Mouse (Mus musculus) myocyte (in vitro differentiated cells): ENCODE measurements around the gene Gabrg3. TPM values are rescaled to one million over a fixed set of nuclear protein-coding genes. Genes with fewer than 3 reads are reported as not detected.

Experiments
- H3K27me3 ChIP-seq: one replicate; pipeline ENCODE4 v1.6.1; 2011; ENCODE audit not compliant: control insufficient read depth, insufficient read depth, insufficient read length
- H3K36me3 ChIP-seq: one replicate; pipeline ENCODE4 v1.6.1; 2011; ENCODE audit not compliant: control insufficient read depth, insufficient read depth
- H3K4me2 ChIP-seq: one replicate; pipeline ENCODE4 v1.6.1; 2011; ENCODE audit warnings: low read depth, control low read depth
- H3K4me3 ChIP-seq: one replicate; pipeline ENCODE4 v1.5.1; 2011; ENCODE audit warnings: mild to moderate bottlenecking, control low read depth, moderate library complexity
- H3K79me2 ChIP-seq: one replicate; pipeline ENCODE4 v1.6.1; 2011; ENCODE audit not compliant: control insufficient read depth, insufficient read depth
- H3ac ChIP-seq: one replicate; pipeline ENCODE4 v1.6.1; 2011; ENCODE audit not compliant: control insufficient read depth, insufficient read length
- CEBPB ChIP-seq: IDR thresholded peaks from 2 replicates; pipeline ENCODE4 v1.6.1; 2011; ENCODE audit warnings: mild to moderate bottlenecking, moderate library complexity; ENCODE audit not compliant: poor library complexity, insufficient read depth, severe bottlenecking
- E2F4 ChIP-seq: IDR thresholded peaks from one replicate; pipeline ENCODE4 v1.6.1; 2011; ENCODE audit warnings: mild to moderate bottlenecking, control low read depth, moderate library complexity; ENCODE audit not compliant: insufficient read depth
- MAX ChIP-seq: IDR thresholded peaks from one replicate; pipeline ENCODE4 v1.6.1; 2011; ENCODE audit warnings: low read depth, mild to moderate bottlenecking, control low read depth
- MYOD1 ChIP-seq, 3 experiments: IDR thresholded peaks; one replicate each; pipeline ENCODE4 v1.6.1; 2011; ENCODE audit warnings: control low read depth in 2 of 3, low read depth in 2 of 3, mild to moderate bottlenecking in 2 of 3, moderate library complexity in 1 of 3; ENCODE audit not compliant: insufficient read length in 2 of 3, control insufficient read depth in 1 of 3
- MYOG ChIP-seq, 3 experiments: IDR thresholded peaks; one replicate each; pipeline ENCODE4 v1.6.1; 2011; ENCODE audit warnings: control low read depth in 2 of 3, low read depth in 2 of 3, mild to moderate bottlenecking in 2 of 3; ENCODE audit not compliant: insufficient read length in 2 of 3, control insufficient read depth in 1 of 3, insufficient read depth in 1 of 3
- POLR2A ChIP-seq: IDR thresholded peaks from one replicate; pipeline ENCODE4 v1.6.1; 2011; ENCODE audit warnings: low read depth, mild to moderate bottlenecking, control low read depth, moderate library complexity; ENCODE audit not compliant: insufficient read length
- POLR2AphosphoS2 ChIP-seq: IDR thresholded peaks from one replicate; pipeline ENCODE4 v1.6.1; 2011; ENCODE audit warnings: low read depth, control low read depth; ENCODE audit not compliant: insufficient read length
- REST ChIP-seq: IDR thresholded peaks from one replicate; pipeline ENCODE4 v1.6.1; 2011; ENCODE audit warnings: mild to moderate bottlenecking, control low read depth, moderate library complexity; ENCODE audit not compliant: insufficient read depth, insufficient read length
- SRF ChIP-seq: IDR thresholded peaks from one replicate; pipeline ENCODE4 v1.6.1; 2011; ENCODE audit warnings: low read depth; ENCODE audit not compliant: control insufficient read depth, insufficient read length
- TCF12 ChIP-seq: IDR thresholded peaks from one replicate; pipeline ENCODE4 v1.6.1; 2011; ENCODE audit warnings: mild to moderate bottlenecking, control low read depth; ENCODE audit not compliant: poor library complexity, insufficient read depth, severe bottlenecking
- TCF3 ChIP-seq: IDR thresholded peaks from one replicate; pipeline ENCODE4 v1.6.1; 2011; ENCODE audit warnings: low read depth, control low read depth; ENCODE audit not compliant: insufficient read length
- USF1 ChIP-seq: IDR thresholded peaks from one replicate; pipeline ENCODE4 v1.6.1; 2011; ENCODE audit warnings: low read depth, mild to moderate bottlenecking, control low read depth, moderate library complexity
- polyA plus RNA-seq: library from polyadenylated mRNA; unstranded; fragments of >200 nt; fragmentation: generic; extraction: Trizol; gene quantifications from one replicate; pipeline ENCODE4 v1.2.1, GENCODE M21; 2012; ENCODE audit warnings: missing spikeins

The Gabrg3 gene
- polyA plus RNA-seq, 1 experiment = not detected

- Histone ChIP-seq H3ac (no peak overlapping the region), H3K4me2 (no peak overlapping the region), H3K36me3 (no peaks in the 10 kb centered on the region), H3K4me3 (no peak overlapping the region), H3K27me3 (no peaks in the 10 kb centered on the region), H3K79me2 (no peaks in the 10 kb centered on the region)
- TF ChIP-seq REST (no peak), SRF (no peak), TCF12 (no peak), MYOD1 (IDR thresholded peaks at IDR 0.05; ENCODE audit: control insufficient read depth in 1 of 3, insufficient read length in 2 of 3, low read depth in 2 of 3) (no peak), TCF3 (no peak), CEBPB (no peak), MAX (no peak), POLR2A (no peak), E2F4 (no peak), USF1 (no peak), POLR2AphosphoS2 (no peak), MYOG (IDR thresholded peaks at IDR 0.05; ENCODE audit: control insufficient read depth in 1 of 3, insufficient read depth in 1 of 3, insufficient read length in 2 of 3, low read depth in 2 of 3) (no peak)
Observed at GRCm38 (mm10) chr7:57150768-57151167, 236.2 kb downstream of the Gabrg3 start.

- H3K4me3 ChIP-seq = no peak overlapping the region
- no peak overlapping the region for H3ac ChIP-seq
- H3K36me3 ChIP-seq = no peaks in the 10 kb centered on the region
- H3K79me2 ChIP-seq = no peaks in the 10 kb centered on the region
- TF ChIP-seq POLR2AphosphoS2 = no peak
- no peak for TF ChIP-seq REST
- TF ChIP-seq TCF3 = no peak
- no peak for TF ChIP-seq MAX
- TF ChIP-seq MYOD1 (IDR thresholded peaks at IDR 0.05; ENCODE audit: control insufficient read depth in 1 of 3, insufficient read length in 2 of 3, low read depth in 2 of 3) = no peak
- TF ChIP-seq CEBPB = no peak
- TF ChIP-seq USF1 = no peak
- TF ChIP-seq MYOG (IDR thresholded peaks at IDR 0.05; ENCODE audit: control insufficient read depth in 1 of 3, insufficient read depth in 1 of 3, insufficient read length in 2 of 3, low read depth in 2 of 3) = no peak
- TF ChIP-seq POLR2A = no peak
- H3K4me2 ChIP-seq = no peak overlapping the region
- H3K27me3 ChIP-seq = no peaks in the 10 kb centered on the region
Observed at GRCm38 (mm10) chr7:57138072-57138704, 248.8 kb downstream of the Gabrg3 start.

GRCm38 (mm10) chr7:57133009-57133408, 254.0 kb downstream of the Gabrg3 start:
- Histone ChIP-seq H3K27me3 (no peaks in the 10 kb centered on the region), H3K4me2 (no peak overlapping the region), H3K36me3 (no peaks in the 10 kb centered on the region), H3ac (no peak overlapping the region), H3K4me3 (no peak overlapping the region), H3K79me2 (no peaks in the 10 kb centered on the region)
- TF ChIP-seq POLR2A (no peak), POLR2AphosphoS2 (no peak), E2F4 (no peak), USF1 (no peak), TCF12 (no peak)

GRCm38 (mm10) chr7:57132471-57132870, 254.5 kb downstream of the Gabrg3 start:
- no peak overlapping the region for H3ac ChIP-seq
- H3K4me3 ChIP-seq = no peak overlapping the region
- H3K4me2 ChIP-seq = no peak overlapping the region
- no peaks in the 10 kb centered on the region for H3K27me3 ChIP-seq
- no peaks in the 10 kb centered on the region for H3K36me3 ChIP-seq
- H3K79me2 ChIP-seq = no peaks in the 10 kb centered on the region
- TF ChIP-seq MAX = no peak
- TF ChIP-seq CEBPB = no peak
- TF ChIP-seq TCF3 = no peak
- no peak for TF ChIP-seq REST
- TF ChIP-seq MYOG (IDR thresholded peaks at IDR 0.05; ENCODE audit: control insufficient read depth in 1 of 3, insufficient read depth in 1 of 3, insufficient read length in 2 of 3, low read depth in 2 of 3) = no peak
- no peak for TF ChIP-seq POLR2A
- TF ChIP-seq TCF12 = no peak
- TF ChIP-seq MYOD1 (IDR thresholded peaks at IDR 0.05; ENCODE audit: control insufficient read depth in 1 of 3, insufficient read length in 2 of 3, low read depth in 2 of 3) = no peak
- TF ChIP-seq E2F4 = no peak
- TF ChIP-seq USF1 = no peak

- no peaks in the 10 kb centered on the region for H3K27me3 ChIP-seq
- no peak overlapping the region for H3K4me3 ChIP-seq
- no peak for TF ChIP-seq SRF
- no peaks in the 10 kb centered on the region for H3K36me3 ChIP-seq
- no peak overlapping the region for H3ac ChIP-seq
- no peak overlapping the region for H3K4me2 ChIP-seq
- H3K79me2 ChIP-seq = no peaks in the 10 kb centered on the region
Observed at GRCm38 (mm10) chr7:57100065-57100464, 286.9 kb downstream of the Gabrg3 start.
